In genomic region chr9:68376222-68376621, GRCm38 (mm10) we compare ENCODE assay signal across 28 mouse cellular contexts.
"Had no signal": no experiment of that assay in that cellular context is flagged by ENCODE, and none has a peak within 500 bp of the region (broad histone marks: within the 10 kb centered on the region; RNA-seq: fewer than 3 reads in every experiment).

No protein-coding gene starts in this region.

- H3K4me3 ChIP-seq: gastrocnemius, adult 2 months; heart, adult 2 months; heart, embryonic 12.5 days; hindbrain, embryonic 10.5 days; hindbrain, embryonic 12.5 days; intestine, embryonic 15.5 days; layer of hippocampus, adult 2 months; left cerebral cortex, adult 2 months; limb, embryonic 13.5 days; limb, embryonic 15.5 days; liver, embryonic 13.5 days; liver, embryonic 15.5 days had no signal

- H3K4me2 ChIP-seq: heart, embryonic 12.5 days; hindbrain, embryonic 12.5 days; hindbrain, embryonic 14.5 days; intestine, embryonic 15.5 days; limb, embryonic 13.5 days; limb, embryonic 15.5 days; liver, embryonic 11.5 days; liver, embryonic 13.5 days; liver, embryonic 15.5 days had no signal

- H3K27ac ChIP-seq: gastrocnemius, adult 2 months; heart, adult 2 months; hindbrain, embryonic 10.5 days; hindbrain, embryonic 12.5 days; hindbrain, embryonic 14.5 days; intestine, embryonic 15.5 days; layer of hippocampus, adult 2 months; left cerebral cortex, adult 2 months; limb, embryonic 13.5 days; limb, embryonic 15.5 days; liver, embryonic 13.5 days; liver, embryonic 15.5 days had no signal

- H3K9me3 ChIP-seq: heart, embryonic 12.5 days; hindbrain, embryonic 10.5 days; hindbrain, embryonic 12.5 days; intestine, embryonic 15.5 days; limb, embryonic 13.5 days; limb, embryonic 15.5 days; liver, embryonic 13.5 days; liver, embryonic 15.5 days had no signal

- H3K9ac ChIP-seq: heart, embryonic 12.5 days; hindbrain, embryonic 12.5 days; hindbrain, embryonic 14.5 days; intestine, embryonic 15.5 days; limb, embryonic 13.5 days; limb, embryonic 15.5 days; liver, embryonic 13.5 days; liver, embryonic 15.5 days; liver, postnatal 0 days had no signal

- H3K27me3 ChIP-seq: heart, embryonic 12.5 days; hindbrain, embryonic 12.5 days; intestine, embryonic 15.5 days; limb, embryonic 13.5 days; limb, embryonic 15.5 days; liver, embryonic 13.5 days; liver, embryonic 15.5 days had no signal

- H3K36me3 ChIP-seq: heart, embryonic 12.5 days; hindbrain, embryonic 10.5 days; hindbrain, embryonic 12.5 days; intestine, embryonic 15.5 days; limb, embryonic 13.5 days; limb, embryonic 15.5 days; liver, embryonic 13.5 days; liver, embryonic 15.5 days had no signal

- ATAC-seq: hindbrain, embryonic 16.5 days; inflammation-experienced regulatory T-cells, adult 6 months; intestine, embryonic 15.5 days; intestine, postnatal 0 days; liver, postnatal 0 days had no signal

- DNase-seq: gastrocnemius, adult 2 months; gastrocnemius, postnatal 10 days; gastrocnemius, postnatal 25 days; heart, adult 2 months; heart, postnatal 10 days; heart, postnatal 4 days; kidney, adult 18-20 months; kidney, adult 8-10 months; kidney, postnatal 10 days; kidney, postnatal 25 days; kidney, postnatal 4 days; left cerebral cortex, postnatal 4 days; liver, embryonic 13.5 days; liver, postnatal 0 days had no signal

- H3K4me1 ChIP-seq: heart, embryonic 12.5 days; hindbrain, embryonic 10.5 days; hindbrain, embryonic 12.5 days; intestine, embryonic 15.5 days; limb, embryonic 13.5 days; limb, embryonic 15.5 days; liver, embryonic 13.5 days; liver, embryonic 15.5 days had no signal
